Mouse (Mus musculus) MEL (cell line): ENCODE measurements around the gene Mrrf. TPM values are rescaled to one million over a fixed set of nuclear protein-coding genes. Genes with fewer than 3 reads are reported as not detected.

Experiments
- DNase-seq: peaks from one replicate; pipeline ENCODE4 v3.0.0; 2011; ENCODE audit warnings: low read depth, low spot score
- H3K27ac ChIP-seq: 2 replicates; pipeline ENCODE4 v1.5.1; 2012; ENCODE audit warnings: low read depth, mild to moderate bottlenecking, control low read depth, low read length, moderate library complexity; ENCODE audit not compliant: control insufficient read depth
- H3K27me3 ChIP-seq, 2 experiments: fragments of 150-350 bp in 1 of 2; sonication (generic) in 1 of 2; 2 replicates each; pipeline ENCODE4 v1.6.1; 2012; ENCODE audit warnings: low read length in 2 of 2, mild to moderate bottlenecking in 2 of 2, improper control_type of control experiment in 1 of 2, moderate library complexity in 1 of 2; ENCODE audit not compliant: insufficient read depth in 2 of 2, control insufficient read depth in 1 of 2
- H3K36me3 ChIP-seq, 2 experiments: 2 replicates each; pipeline ENCODE4 v1.6.1; 2012 to 2014; ENCODE audit warnings: low read length in 2 of 2, improper control_type of control experiment in 1 of 2, inconsistent platforms in 1 of 2, mild to moderate bottlenecking in 1 of 2; ENCODE audit not compliant: insufficient read depth in 2 of 2, control insufficient read depth in 1 of 2
- H3K4me1 ChIP-seq, 2 experiments: fragments of 150-350 bp in 1 of 2; sonication (generic) in 1 of 2; 2 replicates each; pipeline ENCODE4 v1.6.1; 2012; ENCODE audit warnings: low read length in 2 of 2, improper control_type of control experiment in 1 of 2, mild to moderate bottlenecking in 1 of 2; ENCODE audit not compliant: insufficient read depth in 2 of 2, control insufficient read depth in 1 of 2
- H3K4me3 ChIP-seq, 2 experiments: fragments of 150-350 bp in 1 of 2; sonication (generic) in 1 of 2; 2 replicates each; pipeline ENCODE4 v1.5.1; 2012; ENCODE audit warnings: low read depth in 2 of 2, low read length in 2 of 2, mild to moderate bottlenecking in 2 of 2, moderate library complexity in 2 of 2, control low read depth in 1 of 2, improper control_type of control experiment in 1 of 2; ENCODE audit not compliant: control insufficient read depth in 1 of 2, insufficient read depth in 1 of 2
- H3K79me2 ChIP-seq: 2 replicates; pipeline ENCODE4 v1.6.1; 2012; ENCODE audit warnings: mild to moderate bottlenecking, low read length, moderate library complexity; ENCODE audit not compliant: control insufficient read depth, poor library complexity, insufficient read depth
- H3K9ac ChIP-seq: 2 replicates; pipeline ENCODE4 v1.6.1; 2012; ENCODE audit warnings: low read depth, mild to moderate bottlenecking, control low read depth, low read length, moderate library complexity; ENCODE audit not compliant: control insufficient read depth, poor library complexity, severe bottlenecking
- H3K9me3 ChIP-seq: fragments of 150-350 bp; sonication (generic); replicated peaks from 2 replicates; pipeline ENCODE4 v1.6.1; 2012; ENCODE audit warnings: mild to moderate bottlenecking, low read length, improper control_type of control experiment, moderate library complexity; ENCODE audit not compliant: insufficient read depth
- CTCF ChIP-seq, 3 experiments: IDR thresholded peaks in 2 of 3; conservative IDR thresholded peaks in 1 of 3; 2 replicates each; pipeline ENCODE4 v1.5.1; 2011 to 2012; ENCODE audit warnings: low read length in 3 of 3, low read depth in 2 of 3, mild to moderate bottlenecking in 2 of 3, improper control_type of control experiment in 1 of 3, inconsistent platforms in 1 of 3, mixed read lengths in 1 of 3, moderate library complexity in 1 of 3; ENCODE audit not compliant: control insufficient read depth in 1 of 3, insufficient read depth in 1 of 3, poor library complexity in 1 of 3, severe bottlenecking in 1 of 3
- ELF1 ChIP-seq: IDR thresholded peaks from 2 replicates; pipeline ENCODE4 v1.6.1; 2014; ENCODE audit warnings: low read depth, mild to moderate bottlenecking, inconsistent platforms, low read length, improper control_type of control experiment, moderate library complexity
- EP300 ChIP-seq, 2 experiments: IDR thresholded peaks; 2 replicates each; pipeline ENCODE4 v1.6.1; 2011; ENCODE audit warnings: improper control_type of control experiment in 2 of 2, low read length in 2 of 2, low read depth in 1 of 2, mild to moderate bottlenecking in 1 of 2
- GABPA ChIP-seq: IDR thresholded peaks from 2 replicates; pipeline ENCODE4 v1.6.1; 2012; ENCODE audit warnings: low read depth, mild to moderate bottlenecking, inconsistent platforms, low read length, improper control_type of control experiment, moderate library complexity
- HCFC1 ChIP-seq: IDR thresholded peaks from 2 replicates; pipeline ENCODE4 v1.6.1; 2012; ENCODE audit warnings: low read depth, mild to moderate bottlenecking, inconsistent platforms, low read length, improper control_type of control experiment, moderate library complexity
- JUND ChIP-seq: IDR thresholded peaks from 2 replicates; pipeline ENCODE4 v1.6.1; 2011; ENCODE audit warnings: low read depth, mild to moderate bottlenecking, improper control_type of control experiment, low read length
- MAFK ChIP-seq: IDR thresholded peaks from 2 replicates; pipeline ENCODE4 v1.6.1; 2011; ENCODE audit warnings: low read depth, mild to moderate bottlenecking, low read length, improper control_type of control experiment, borderline replicate concordance
- MAZ ChIP-seq: IDR thresholded peaks from 2 replicates; pipeline ENCODE4 v1.6.1; 2012; ENCODE audit warnings: low read depth, mild to moderate bottlenecking, inconsistent platforms, low read length, improper control_type of control experiment
- MXI1 ChIP-seq: IDR thresholded peaks from 2 replicates; pipeline ENCODE4 v1.6.1; 2011; ENCODE audit warnings: mild to moderate bottlenecking, low read depth, low read length, improper control_type of control experiment
- MYB ChIP-seq: IDR thresholded peaks from 2 replicates; pipeline ENCODE4 v1.6.1; 2011; ENCODE audit warnings: mild to moderate bottlenecking, low read depth, low read length, improper control_type of control experiment
- RCOR1 ChIP-seq: IDR thresholded peaks from 2 replicates; pipeline ENCODE4 v1.6.1; 2012; ENCODE audit warnings: low read depth, mild to moderate bottlenecking, inconsistent platforms, low read length, improper control_type of control experiment
- SMC3 ChIP-seq: IDR thresholded peaks from 2 replicates; pipeline ENCODE4 v1.6.1; 2011; ENCODE audit warnings: low read depth, low read length, improper control_type of control experiment
- TBP ChIP-seq: IDR thresholded peaks from 2 replicates; pipeline ENCODE4 v1.8.0; 2011; ENCODE audit warnings: low read depth, low read length, improper control_type of control experiment
- USF1 ChIP-seq: IDR thresholded peaks from 2 replicates; pipeline ENCODE4 v1.6.1; 2014; ENCODE audit warnings: low read depth, mild to moderate bottlenecking, inconsistent platforms, low read length, improper control_type of control experiment, moderate library complexity
- USF2 ChIP-seq, 2 experiments: IDR thresholded peaks; 2 replicates each; pipeline ENCODE4 v1.6.1; 2011 to 2012; ENCODE audit warnings: improper control_type of control experiment in 2 of 2, low read length in 2 of 2, borderline replicate concordance in 1 of 2, inconsistent platforms in 1 of 2, low read depth in 1 of 2, mild to moderate bottlenecking in 1 of 2; ENCODE audit not compliant: insufficient read depth in 1 of 2
- ZKSCAN1 ChIP-seq: IDR thresholded peaks from 2 replicates; pipeline ENCODE4 v1.6.1; 2012; ENCODE audit warnings: low read depth, mild to moderate bottlenecking, inconsistent platforms, low read length, improper control_type of control experiment, moderate library complexity
- ZNF384 ChIP-seq: IDR thresholded peaks from 2 replicates; pipeline ENCODE4 v1.6.1; 2012; ENCODE audit warnings: low read depth, mild to moderate bottlenecking, inconsistent platforms, low read length, improper control_type of control experiment
- polyA plus RNA-seq, 2 experiments: library from polyadenylated mRNA; stranded (reverse) in 1 of 2; unstranded in 1 of 2; fragments of >175 nt in 1 of 2; fragments of >200 nt in 1 of 2; gene quantifications; 2 replicates each; pipeline versions ENCODE4 v1.2.1 to v1.2.4; 2012; ENCODE audit warnings: low replicate concordance in 2 of 2, low read depth in 1 of 2; ENCODE audit not compliant: insufficient read length in 2 of 2, insufficient read depth in 1 of 2, missing spikeins in 1 of 2
- total RNA-seq: library from RNA; depleted of rRNA; stranded (reverse); fragments of 300-350 nt; gene quantifications from 2 replicates; pipeline ENCODE4 v1.2.3, GENCODE M21; 2012

The Mrrf gene
- total and polyA plus RNA-seq, 3 experiments: 28.0 to 31.2 TPM; not detected in 1

- Histone ChIP-seq H3K4me3 (no peak overlapping the region), H3K4me1 (peaks cover 9 to 26% of the 10 kb centered on the region in 2 experiments), H3K36me3 (peaks cover 0 to 10% of the 10 kb centered on the region in 2 experiments; a peak in 2 of 4 replicates), H3K9me3 (no peaks in the 10 kb centered on the region), H3K9ac (no peak overlapping the region), H3K27me3 (no peaks in the 10 kb centered on the region), H3K79me2 (no peaks in the 10 kb centered on the region), H3K27ac (no peak overlapping the region)
- TF ChIP-seq MAFK (no peak), HCFC1 (no peak), CTCF (IDR thresholded peaks at IDR 0.05 in 2 of 3, conservative IDR thresholded peaks at IDR 0.05 in 1 of 3; ENCODE audit: control insufficient read depth in 1 of 3, insufficient read depth in 1 of 3, low read depth in 2 of 3, low read length in 3 of 3, poor library complexity in 1 of 3, severe bottlenecking in 1 of 3) (no peak), MAZ (no peak), SMC3 (no peak), GABPA (no peak), ZKSCAN1 (no peak), ZNF384 (no peak)
- DNase-seq: no peak
Measured at GRCm38 (mm10) chr2:36217692-36218233, 81.6 kb downstream of the Mrrf start.

- Histone ChIP-seq H3K79me2 (no peaks in the 10 kb centered on the region), H3K27ac (no peak overlapping the region), H3K9me3 (no peaks in the 10 kb centered on the region), H3K9ac (no peak overlapping the region), H3K36me3 (peaks cover 0 to 10% of the 10 kb centered on the region in 2 experiments; a peak in 2 of 4 replicates), H3K27me3 (no peaks in the 10 kb centered on the region), H3K4me3 (no peak overlapping the region), H3K4me1 (peaks cover 7 to 28% of the 10 kb centered on the region in 2 experiments)
- DNase-seq: no peak
- TF ChIP-seq ELF1: no peak
- no peak for TF ChIP-seq MYB
Measured at GRCm38 (mm10) chr2:36220106-36220505, 83.9 kb downstream of the Mrrf start.

- no peak overlapping the region for H3K27ac ChIP-seq
- TF ChIP-seq TBP (no peak), USF2 (IDR thresholded peaks at IDR 0.05; ENCODE audit: borderline replicate concordance in 1 of 2, insufficient read depth in 1 of 2, low read depth in 1 of 2, low read length in 2 of 2) (no peak), USF1 (no peak), MXI1 (no peak), EP300 (IDR thresholded peaks at IDR 0.05; ENCODE audit: low read depth in 1 of 2, low read length in 2 of 2) (no peak), JUND (no peak), RCOR1 (no peak)
- no peak overlapping the region for H3K9ac ChIP-seq
- peaks cover 0 to 9% of the 10 kb centered on the region in 2 experiments; a peak in 2 of 4 replicates for H3K36me3 ChIP-seq
- H3K4me3 ChIP-seq: no peak overlapping the region
- H3K9me3 ChIP-seq: no peaks in the 10 kb centered on the region
- no peaks in the 10 kb centered on the region for H3K79me2 ChIP-seq
- DNase-seq: no peak
- H3K27me3 ChIP-seq: no peaks in the 10 kb centered on the region
- peaks cover 6 to 27% of the 10 kb centered on the region in 2 experiments for H3K4me1 ChIP-seq
Measured at GRCm38 (mm10) chr2:36220891-36221290, 84.7 kb downstream of the Mrrf start.
